Mouse (Mus musculus) forebrain, embryonic 15.5 days (tissue): ENCODE results near the gene Nek6. TPM values are rescaled to one million over a fixed set of nuclear protein-coding genes. Genes with fewer than 3 reads are reported as not detected.

ENCODE experiments used
- ATAC-seq: fragments of 200-750 bp; cut with Nextera tagmentation; replicated peaks from 2 replicates; pipeline ENCODE4 v1.8.0; 2017; ENCODE audit warnings: mild to moderate bottlenecking, moderate TSS enrichment, moderate library complexity
- H3K27ac ChIP-seq: fragments of 300-500 bp; sonication (generic); replicated peaks from 2 replicates; pipeline ENCODE4 v1.5.1; 2015; ENCODE audit warnings: mild to moderate bottlenecking, inconsistent platforms
- H3K27me3 ChIP-seq: fragments of 300-500 bp; sonication (generic); 2 replicates; pipeline ENCODE4 v1.6.1; 2015; ENCODE audit warnings: inconsistent platforms
- H3K36me3 ChIP-seq: fragments of 300-500 bp; sonication (generic); 2 replicates; pipeline ENCODE4 v1.6.1; 2015; ENCODE audit warnings: mild to moderate bottlenecking, inconsistent platforms
- H3K4me1 ChIP-seq: fragments of 300-500 bp; sonication (generic); 2 replicates; pipeline ENCODE4 v1.6.1; 2015; ENCODE audit warnings: inconsistent platforms
- H3K4me2 ChIP-seq: fragments of 300-500 bp; sonication (generic); replicated peaks from 2 replicates; pipeline ENCODE4 v1.6.1; 2015; ENCODE audit warnings: mild to moderate bottlenecking, inconsistent platforms
- H3K4me3 ChIP-seq: fragments of 300-500 bp; sonication (generic); 2 replicates; pipeline ENCODE4 v1.5.1; 2015; ENCODE audit warnings: mild to moderate bottlenecking, inconsistent platforms
- H3K9ac ChIP-seq: fragments of 300-500 bp; sonication (generic); replicated peaks from 2 replicates; pipeline ENCODE4 v1.6.1; 2015; ENCODE audit warnings: mild to moderate bottlenecking, inconsistent platforms
- H3K9me3 ChIP-seq: fragments of 300-500 bp; sonication (generic); 2 replicates; pipeline ENCODE4 v1.6.1; 2016; ENCODE audit warnings: inconsistent platforms
- WGBS: fragments of 180-500 bp; shearing (Covaris S2); methylation state at CpG from one replicate; pipeline ENCODE4 v1.1.7; 2015; ENCODE audit warnings: mixed read lengths; 5-methylcytosine and 5-hydroxymethylcytosine counted together
- polyA plus RNA-seq: library from polyadenylated mRNA; unstranded; fragments of >200 nt; fragmentation: Nextera tagmentation; extraction: Ambion mirVana; gene quantifications from 2 replicates; pipeline ENCODE4 v1.2.1, GENCODE M21; 2015

Nek6 gene
- polyA plus RNA-seq, 1 experiment from 2014 or later: 90.0 TPM

- Histone ChIP-seq H3K36me3 (peaks cover 7% of the 10 kb centered on the region; the same call in 1 of the 2 replicates), H3K27ac (no peak overlapping the region), H3K9ac (no peak overlapping the region), H3K4me3 (no peak overlapping the region), H3K4me1 (peaks cover 8% of the 10 kb centered on the region; the same call in 1 of the 2 replicates), H3K9me3 (no peaks in the 10 kb centered on the region), H3K27me3 (no peaks in the 10 kb centered on the region), H3K4me2 (no peak overlapping the region)
- ATAC-seq: peak; percentile 43
- 45% methylated on average over 17 of the region's 17 CpGs for WGBS
Observed at GRCm38 (mm10) chr2:38560296-38561227, 49.1 kb downstream of the Nek6 start.

DNA sequence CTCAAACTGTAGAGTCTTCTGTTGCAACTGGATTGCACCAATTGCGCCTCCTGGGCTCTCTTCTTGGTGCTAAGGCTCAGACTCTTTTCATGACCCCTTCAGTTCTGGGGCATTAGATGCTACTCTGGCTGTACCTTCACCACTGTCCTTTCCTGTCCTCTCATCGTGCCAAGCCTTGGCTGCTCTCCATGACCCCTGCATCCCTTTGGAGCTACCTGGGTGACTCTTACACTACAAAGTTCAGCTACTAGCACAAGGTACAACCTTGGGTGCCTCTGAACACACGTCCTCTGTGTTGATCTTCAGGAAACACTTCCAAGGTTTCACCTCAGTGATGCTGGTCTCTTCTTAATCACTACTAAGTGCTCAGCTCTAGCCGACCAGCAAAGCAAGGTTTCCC, 51.2 kb downstream of the Nek6 start:
- Histone ChIP-seq H3K4me2 (no peak overlapping the region), H3K9ac (no peak overlapping the region), H3K36me3 (peaks cover 7% of the 10 kb centered on the region; the same call in 1 of the 2 replicates), H3K4me1 (peaks cover 8% of the 10 kb centered on the region; the same call in 1 of the 2 replicates), H3K27ac (no peak overlapping the region), H3K27me3 (no peaks in the 10 kb centered on the region), H3K9me3 (no peaks in the 10 kb centered on the region), H3K4me3 (no peak overlapping the region)
- no peak for ATAC-seq
- WGBS: 88% methylated on average over 4 of the region's 4 CpGs

DNA sequence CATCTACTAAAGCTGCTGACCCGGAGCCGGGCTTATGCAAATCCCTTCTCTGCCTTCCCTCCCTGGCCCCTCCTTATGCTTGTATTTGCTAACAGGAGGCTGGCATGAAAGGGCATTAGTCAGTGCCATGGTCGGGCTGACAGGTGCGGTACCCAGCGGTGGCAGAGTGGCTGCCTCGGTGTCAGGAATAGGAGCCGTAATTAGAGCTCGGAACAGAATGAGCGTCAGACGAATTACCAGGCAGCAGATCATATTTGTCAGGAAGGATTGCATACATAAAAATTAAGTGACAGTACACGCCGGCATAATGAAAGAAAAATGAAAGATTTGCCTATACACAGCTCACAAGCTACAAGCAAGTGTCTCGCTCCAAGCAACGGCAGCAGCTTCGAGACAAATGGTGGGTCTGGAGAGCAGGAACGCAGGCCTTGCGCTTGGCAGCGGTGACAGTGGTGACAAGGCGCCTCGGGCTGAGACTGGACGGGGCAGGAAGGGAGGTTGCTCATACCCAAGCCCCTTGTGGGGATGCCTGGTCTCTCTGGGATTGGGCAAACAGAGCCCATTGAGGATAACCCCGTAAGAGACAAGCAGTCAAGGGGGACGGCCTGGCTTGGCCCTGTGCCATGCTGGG, 60.6 kb downstream of the Nek6 start:
- 0 out of 2 replicates have a peak, but pooled peaks cover 5% of the 10 kb centered on the region for H3K36me3 ChIP-seq
- ATAC-seq: peak; percentile 58
- no peak overlapping the region; the same call in 1 of the 2 replicates for H3K9ac ChIP-seq
- 55% methylated on average over 23 of the region's 23 CpGs for WGBS
- H3K9me3 ChIP-seq: no peaks in the 10 kb centered on the region
- H3K4me1 ChIP-seq: peaks cover 19% of the 10 kb centered on the region
- H3K4me3 ChIP-seq: no peak overlapping the region
- no peak overlapping the region for H3K4me2 ChIP-seq
- peak overlapping the region; percentile 79 for H3K27ac ChIP-seq
- H3K27me3 ChIP-seq: no peaks in the 10 kb centered on the region

GRCm38 (mm10) chr2:38574697-38575096, 63.3 kb downstream of the Nek6 start:
- H3K4me2 ChIP-seq: no peak overlapping the region
- H3K9me3 ChIP-seq: no peaks in the 10 kb centered on the region
- H3K27me3 ChIP-seq: no peaks in the 10 kb centered on the region
- no peak overlapping the region for H3K27ac ChIP-seq
- peaks cover 32% of the 10 kb centered on the region for H3K4me1 ChIP-seq
- WGBS: 95% methylated on average over 2 of the region's 2 CpGs
- H3K36me3 ChIP-seq: 0 out of 2 replicates have a peak, but pooled peaks cover 3% of the 10 kb centered on the region
- no peak for ATAC-seq
- H3K4me3 ChIP-seq: no peak overlapping the region
- H3K9ac ChIP-seq: no peak overlapping the region

- H3K4me2 ChIP-seq: no peak overlapping the region
- ATAC-seq: peak; percentile 71
- 54% methylated on average over 13 of the region's 13 CpGs for WGBS
- H3K27me3 ChIP-seq: no peaks in the 10 kb centered on the region
- no peak overlapping the region for H3K9ac ChIP-seq
- H3K4me1 ChIP-seq: peaks cover 23% of the 10 kb centered on the region
- H3K36me3 ChIP-seq: no peaks in the 10 kb centered on the region
- H3K27ac ChIP-seq: peak overlapping the region; percentile 80
- no peak overlapping the region for H3K4me3 ChIP-seq
- no peaks in the 10 kb centered on the region for H3K9me3 ChIP-seq
Observed at GRCm38 (mm10) chr2:38578602-38579521, 67.4 kb downstream of the Nek6 start.

DNA sequence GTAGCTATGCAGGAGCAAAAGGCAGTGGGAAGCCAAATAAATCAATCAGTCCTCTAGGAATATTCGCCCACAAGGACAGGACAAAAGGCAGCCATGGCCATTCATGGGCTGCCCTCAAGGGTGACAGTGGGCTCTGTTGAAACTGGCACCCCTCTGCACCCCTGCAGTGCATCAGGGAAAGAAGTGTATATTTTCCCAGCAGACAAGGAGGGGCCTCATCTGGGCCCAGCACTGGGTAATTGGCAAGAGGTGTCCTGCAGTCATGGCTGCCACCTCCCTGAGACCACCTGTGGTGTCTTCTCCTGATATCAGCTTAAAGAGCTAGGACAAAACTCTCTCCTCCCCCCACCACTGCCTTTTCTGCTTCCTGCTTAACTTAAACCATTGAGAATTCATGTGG, 68.1 kb downstream of the Nek6 start:
- Histone ChIP-seq H3K4me1 (peaks cover 30% of the 10 kb centered on the region), H3K9ac (no peak overlapping the region), H3K4me3 (no peak overlapping the region), H3K9me3 (no peaks in the 10 kb centered on the region), H3K27me3 (no peaks in the 10 kb centered on the region), H3K27ac (peak overlapping the region; percentile 80), H3K36me3 (no peaks in the 10 kb centered on the region), H3K4me2 (no peak overlapping the region)
- 58% methylated on average over 1 of the region's 1 CpGs for WGBS
- ATAC-seq: peak; percentile 38

DNA sequence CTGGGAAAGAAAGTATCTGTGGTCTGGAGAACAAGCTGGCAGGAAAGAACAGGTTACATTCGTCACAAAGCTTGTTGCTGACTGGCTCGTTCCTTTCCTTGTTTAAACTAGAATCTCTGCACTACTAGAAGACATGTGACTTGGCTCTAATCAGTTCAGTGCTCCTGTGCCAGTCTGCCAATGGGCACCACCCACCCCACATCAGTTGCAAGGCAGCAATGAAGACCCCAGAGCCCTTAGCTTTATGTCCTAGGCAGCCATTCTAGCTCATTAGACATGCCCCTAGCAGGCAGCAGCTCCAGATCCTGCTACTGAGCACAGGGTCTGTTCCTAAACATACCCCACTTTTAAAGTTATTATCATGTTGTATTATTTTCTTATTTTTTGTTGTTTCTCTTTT, 72.5 kb downstream of the Nek6 start:
- Histone ChIP-seq H3K9me3 (no peaks in the 10 kb centered on the region), H3K27ac (peak overlapping the region; percentile 79), H3K36me3 (peaks cover 5% of the 10 kb centered on the region; the same call in 1 of the 2 replicates), H3K4me1 (peaks cover 47% of the 10 kb centered on the region), H3K9ac (no peak overlapping the region), H3K27me3 (no peaks in the 10 kb centered on the region), H3K4me3 (no peak overlapping the region), H3K4me2 (no peak overlapping the region)
- 28% methylated on average over 2 of the region's 2 CpGs for WGBS
- peak; percentile 24; the same call in 1 of the 2 replicates for ATAC-seq

DNA sequence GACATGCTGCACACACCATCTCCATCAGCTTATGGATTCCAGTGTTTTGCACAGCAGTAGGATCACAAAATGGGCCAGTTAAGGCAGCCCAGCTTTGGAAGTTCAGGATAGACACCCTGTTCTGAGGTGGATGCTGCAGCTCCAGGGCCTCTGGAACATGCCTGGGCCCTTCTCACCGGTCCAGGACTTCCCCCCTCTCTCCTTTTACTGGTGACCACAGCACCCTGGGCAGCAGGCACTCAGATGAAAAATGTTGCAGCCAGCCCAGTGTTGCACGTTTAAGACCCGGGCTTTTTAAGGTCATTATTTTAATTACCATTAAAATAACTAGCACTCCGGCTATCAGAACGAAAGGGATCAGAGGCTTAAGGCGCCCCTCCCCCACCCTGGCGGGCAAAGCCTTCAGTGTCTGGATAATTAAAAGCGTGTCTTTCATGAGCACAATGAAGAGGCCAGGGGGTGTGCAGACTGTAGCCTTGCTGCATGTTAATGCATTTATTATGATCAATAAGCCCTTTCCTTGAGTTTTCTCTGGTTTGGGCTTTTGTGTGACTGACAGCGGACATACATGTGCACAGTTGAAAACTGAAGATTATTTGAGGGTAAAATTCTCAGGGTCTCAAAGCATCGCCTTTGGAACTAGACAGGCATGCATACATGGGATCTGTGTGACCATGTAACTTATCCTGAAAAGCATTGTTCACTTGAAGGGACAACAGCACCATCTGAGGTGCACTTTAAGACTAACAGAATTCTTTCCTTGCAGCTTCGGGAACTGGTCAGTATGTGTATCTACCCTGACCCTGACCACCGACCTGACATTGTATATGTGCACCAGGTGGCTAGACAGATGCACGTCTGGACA, 73.3 kb downstream of the Nek6 start:
- H3K9me3 ChIP-seq: no peaks in the 10 kb centered on the region
- 8% methylated on average over 13 of the region's 13 CpGs for WGBS
- ATAC-seq: peak; percentile 68
- H3K27me3 ChIP-seq: no peaks in the 10 kb centered on the region
- 0 out of 2 replicates have a peak overlapping the region, but pooled peaks have one; percentile 11 for H3K9ac ChIP-seq
- peak overlapping the region; percentile 79 for H3K27ac ChIP-seq
- H3K4me3 ChIP-seq: no peak overlapping the region
- H3K4me1 ChIP-seq: peaks cover 40% of the 10 kb centered on the region
- no peak overlapping the region; the same call in 1 of the 2 replicates for H3K4me2 ChIP-seq
- H3K36me3 ChIP-seq: peaks cover 6% of the 10 kb centered on the region; the same call in 1 of the 2 replicates

DNA sequence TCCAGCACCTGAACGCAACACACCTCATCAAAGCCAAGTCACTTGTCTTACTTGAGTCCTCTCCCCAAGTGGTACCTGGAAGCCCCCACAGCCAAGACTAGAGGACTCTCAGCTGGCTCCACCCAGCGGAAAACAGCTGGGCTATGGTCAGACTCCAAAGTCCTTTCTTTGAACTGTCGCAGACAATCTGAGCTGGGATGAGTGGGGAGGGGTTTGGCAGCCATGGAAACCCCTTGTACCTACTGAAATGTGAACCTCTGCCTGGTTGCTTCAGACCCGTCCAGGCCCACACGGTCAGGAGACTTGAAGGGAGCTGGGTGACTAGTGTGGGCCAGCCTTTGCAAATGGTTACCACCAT, 73.9 kb downstream of the Nek6 start:
- peak; percentile 17; the same call in 1 of the 2 replicates for ATAC-seq
- H3K27me3 ChIP-seq: no peaks in the 10 kb centered on the region
- H3K9me3 ChIP-seq: no peaks in the 10 kb centered on the region
- peak overlapping the region; percentile 79 for H3K27ac ChIP-seq
- H3K9ac ChIP-seq: no peak overlapping the region
- peaks cover 36% of the 10 kb centered on the region for H3K4me1 ChIP-seq
- peaks cover 6% of the 10 kb centered on the region; the same call in 1 of the 2 replicates for H3K36me3 ChIP-seq
- WGBS: 8% methylated on average over 5 of the region's 5 CpGs
- no peak overlapping the region for H3K4me2 ChIP-seq
- H3K4me3 ChIP-seq: no peak overlapping the region

GRCm38 (mm10) chr2:38586733-38587132, 75.3 kb downstream of the Nek6 start:
- Histone ChIP-seq H3K4me3 (no peak overlapping the region), H3K36me3 (peaks cover 6% of the 10 kb centered on the region; the same call in 1 of the 2 replicates), H3K4me1 (peaks cover 39% of the 10 kb centered on the region), H3K9me3 (no peaks in the 10 kb centered on the region), H3K27me3 (no peaks in the 10 kb centered on the region), H3K4me2 (no peak overlapping the region), H3K9ac (no peak overlapping the region), H3K27ac (no peak overlapping the region; the same call in 1 of the 2 replicates)
- 75% methylated on average over 6 of the region's 6 CpGs for WGBS
- ATAC-seq: no peak
